Mouse (Mus musculus) left cerebral cortex, adult 18-20 months (tissue): Measurements from ENCODE around the gene Serf2. TPM values are rescaled to one million over a fixed set of nuclear protein-coding genes. Genes with fewer than 3 reads are reported as not detected.
"Not testable (repeated sequence)": the region's sequence is repeated elsewhere in the genome, so short reads cannot be mapped to it uniquely, and the experiment has no call there.

ENCODE experiments used
- DNase-seq, 2 experiments: peaks; one replicate each; pipeline ENCODE4 v3.0.0; 2021 to 2022; ENCODE audit warnings: low spot score in 2 of 2, mixed read lengths in 1 of 2
- total RNA-seq, 2 experiments: library from RNA; stranded (reverse); gene quantifications; 2 replicates each; pipeline ENCODE4 v1.2.3; 2021

The Serf2 gene
- total RNA-seq, 2 experiments from 2014 or later: 150 to 163 TPM

DNA sequence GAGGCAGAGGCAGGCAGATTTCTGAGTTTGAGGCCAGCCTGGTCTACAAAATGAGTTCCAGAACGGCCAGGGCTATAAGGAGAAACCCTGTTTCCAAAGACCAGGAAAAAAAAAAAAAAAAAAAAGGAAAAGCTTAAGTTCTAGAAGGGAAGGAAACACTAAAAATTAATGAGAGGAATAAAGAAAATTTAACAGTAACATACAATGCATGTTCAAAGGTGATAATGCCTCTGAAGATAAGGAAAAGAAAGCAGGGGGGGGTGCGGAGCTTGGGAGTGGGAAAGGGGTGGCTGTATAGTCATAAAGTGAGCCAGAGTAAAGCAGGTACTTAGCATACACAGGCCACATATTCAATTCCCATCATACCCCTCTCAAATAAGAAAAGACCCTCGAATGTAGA, 3.9 kb upstream of the Serf2 start:
- no peak for DNase-seq

- no peak for DNase-seq
Measured at GRCm38 (mm10) chr2:121446506-121446905, 2.5 kb upstream of the Serf2 start.

DNA sequence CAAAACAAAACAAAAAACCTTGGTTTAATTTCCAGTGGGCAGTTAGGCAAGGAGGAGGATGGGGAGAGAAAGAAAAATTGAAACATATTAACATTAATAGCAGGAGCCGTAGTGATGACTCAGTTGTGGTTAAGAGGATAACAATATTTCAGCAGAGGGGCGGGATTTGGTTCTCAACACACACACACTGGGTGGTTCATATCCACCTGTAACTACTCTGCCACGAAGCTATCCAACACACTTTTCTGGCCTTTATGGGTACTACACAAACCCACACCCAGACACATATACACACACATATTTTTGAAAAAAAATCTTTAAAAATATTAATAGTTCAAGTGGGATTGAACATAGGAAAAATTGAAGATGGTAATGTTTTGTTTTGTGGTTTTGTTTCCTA, 2.0 kb upstream of the Serf2 start:
- DNase-seq: no peak

DNA sequence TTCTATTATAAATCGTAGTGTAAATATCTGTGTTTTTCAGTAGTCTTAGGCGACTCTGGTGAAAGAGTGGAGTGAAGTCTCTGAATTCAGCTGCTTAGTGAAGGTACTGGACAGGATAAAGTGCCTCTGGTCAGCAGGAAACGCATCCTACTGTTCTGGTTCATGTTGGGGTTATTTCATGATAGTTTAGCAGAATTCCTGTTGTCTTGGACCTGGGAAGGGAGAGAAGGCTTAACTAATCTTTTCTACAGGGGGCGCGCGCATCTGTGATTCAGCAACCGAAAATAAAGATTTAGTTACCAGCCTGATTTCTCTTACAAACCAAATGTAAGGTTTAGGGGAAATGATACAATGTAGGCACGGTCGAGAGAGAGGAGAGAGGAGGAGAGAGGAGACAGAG, 859 bp upstream of the Serf2 start:
- DNase-seq: peak; percentile 29 to 36

- peak; percentile 25 to 53 for DNase-seq
Measured at GRCm38 (mm10) chr2:121449545-121450011, 583 bp downstream of the Serf2 start.

- DNase-seq: no peak
Measured at GRCm38 (mm10) chr2:121450093-121450492, 1.1 kb downstream of the Serf2 start.

DNA sequence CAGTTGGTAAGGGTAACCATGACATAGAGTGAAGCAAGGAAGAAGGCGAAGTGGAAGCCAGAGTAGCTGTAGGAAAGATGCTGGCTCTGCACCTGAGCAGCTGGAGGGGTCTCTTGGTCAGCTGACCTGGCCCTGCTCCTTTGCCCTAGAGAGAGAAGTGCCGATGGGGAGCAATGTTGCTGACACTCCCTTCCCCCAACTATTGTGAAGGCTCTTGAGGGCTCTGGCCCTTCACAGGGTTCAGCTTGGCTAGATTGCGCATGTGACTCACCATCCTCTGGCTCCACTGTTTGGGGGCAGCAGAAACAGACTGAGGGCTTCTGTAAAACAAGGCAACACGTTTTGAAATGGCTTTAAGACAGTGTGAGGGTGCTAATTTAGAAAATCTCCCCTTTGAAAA, 3.4 kb downstream of the Serf2 start:
- no peak for DNase-seq

DNA sequence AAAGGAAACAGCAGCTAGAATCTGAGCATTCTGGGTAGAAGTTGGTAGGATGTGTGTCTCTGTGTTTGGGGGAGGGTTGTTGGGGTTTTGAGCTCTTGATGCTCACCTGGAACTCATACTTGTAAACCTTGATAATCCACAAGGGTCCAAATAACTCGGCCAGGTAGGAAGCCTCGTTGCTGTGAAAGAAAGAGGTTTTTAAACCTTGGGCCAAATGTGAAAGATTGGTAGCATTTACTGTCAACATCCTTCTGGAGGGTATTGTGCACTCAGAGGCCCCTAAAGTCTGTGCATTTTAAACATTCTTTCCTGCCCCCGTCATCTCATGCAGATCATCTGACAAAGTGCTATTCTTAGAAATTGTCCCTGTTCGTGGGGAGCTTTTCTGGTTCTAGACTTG, 4.0 kb downstream of the Serf2 start, which contains the start of gene Hypk:
Gene Hypk (plus strand): TSS at position 301 of the 400 bp plus-strand sequence.
- DNase-seq: no peak

GRCm38 (mm10) chr2:121453917-121454316, 4.9 kb downstream of the Serf2 start:
- DNase-seq: no peak

- DNase-seq: no peak
Measured at GRCm38 (mm10) chr2:121455534-121455933, 6.5 kb downstream of the Serf2 start.

- DNase-seq: peak; percentile 80 to 87
Measured at GRCm38 (mm10) chr2:121456692-121457642, 8.0 kb downstream of the Serf2 start, which contains the start of gene Serinc4. TSS of gene Serinc4 (minus strand) at chr2:121456781.

DNA sequence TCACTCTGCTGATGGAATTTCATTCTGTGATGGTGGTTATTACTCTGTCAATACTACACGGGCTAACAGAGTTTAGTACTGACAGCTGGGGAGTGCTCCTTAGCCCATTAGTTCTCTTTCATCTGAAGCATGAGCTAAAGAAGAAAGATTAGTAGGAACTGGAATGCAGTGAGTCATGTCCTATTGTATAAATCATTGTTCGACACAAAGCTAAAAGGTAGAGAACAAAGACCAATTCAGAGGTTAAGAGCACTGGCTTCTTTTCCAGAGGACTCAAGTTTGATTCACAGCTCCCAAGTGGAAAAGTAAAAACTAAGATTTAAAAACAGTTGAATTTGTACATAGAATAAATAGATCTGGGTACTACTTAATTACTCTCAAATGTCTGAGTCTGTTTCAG, 11.1 kb downstream of the Serf2 start:
- no peak for DNase-seq

GRCm38 (mm10) chr2:121468982-121469381, 20.0 kb downstream of the Serf2 start:
- not testable (repeated sequence) for DNase-seq

DNA sequence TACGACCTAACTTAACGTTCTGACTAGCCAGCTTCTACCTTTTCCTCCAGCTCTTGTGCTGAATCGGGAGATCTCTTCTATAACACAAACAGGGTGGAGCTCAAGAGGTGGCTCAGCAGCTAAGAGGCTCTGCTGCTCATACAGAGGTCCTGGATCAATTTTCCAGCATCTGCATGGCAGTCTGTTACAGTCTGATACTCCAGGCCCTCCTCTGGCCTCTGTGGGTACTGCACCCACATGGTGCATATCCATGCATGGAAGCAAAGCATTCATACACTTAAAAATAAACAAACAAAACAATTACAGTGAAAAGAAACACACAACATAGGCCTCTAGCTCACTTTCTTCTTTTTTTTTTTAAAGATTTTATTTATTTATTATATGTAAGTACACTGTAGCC, 23.8 kb downstream of the Serf2 start:
- DNase-seq: not testable (repeated sequence)

DNA sequence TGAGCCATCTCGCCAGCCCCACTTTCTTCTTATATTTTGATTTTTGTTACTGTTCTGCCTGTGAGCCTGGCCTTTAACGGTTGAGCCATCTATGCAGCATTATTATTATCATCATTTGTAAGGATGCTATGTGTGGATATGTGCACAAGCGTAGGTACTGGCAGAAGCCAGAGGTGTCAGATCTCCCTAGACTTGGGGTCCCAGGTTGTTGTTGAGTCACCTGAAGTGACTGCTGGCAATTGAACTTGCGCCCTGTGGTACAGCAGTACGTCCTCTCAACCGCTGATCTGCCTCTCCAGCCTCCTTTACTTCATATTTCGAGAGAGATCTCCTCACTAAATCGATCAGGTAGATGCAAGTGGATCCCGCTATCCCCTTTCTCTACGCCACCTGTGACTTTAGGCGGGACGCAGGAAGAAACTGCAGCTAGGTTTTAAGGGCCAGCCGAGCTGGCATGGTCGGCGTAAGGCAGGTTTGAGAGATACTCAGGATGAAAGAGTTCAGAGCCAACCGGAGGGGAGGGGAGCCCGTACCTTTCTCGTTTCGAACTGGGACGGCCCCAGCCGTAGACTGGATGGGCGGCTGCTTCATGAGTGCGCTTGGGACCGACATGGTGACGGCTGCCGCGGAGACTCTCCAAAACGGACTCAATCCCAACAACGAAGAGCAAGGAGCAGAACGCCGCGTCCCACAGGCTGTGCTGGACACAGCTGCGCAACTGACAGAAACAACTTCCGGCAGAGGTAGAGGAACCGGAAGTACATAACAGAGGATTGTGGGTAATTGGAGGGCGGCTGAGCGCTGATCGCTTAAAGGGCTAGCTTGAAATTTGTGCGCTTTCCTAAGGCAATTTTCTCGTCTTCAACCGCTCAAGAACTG, 24.5 kb downstream of the Serf2 start, which contains the start of gene Mfap1b:
Gene Mfap1b (minus strand): TSS at position 767 of the 879 bp plus-strand sequence.
- peak; percentile 75 to 86 for DNase-seq

- DNase-seq: no peak
Measured at GRCm38 (mm10) chr2:121474180-121474535, 25.2 kb downstream of the Serf2 start.

DNA sequence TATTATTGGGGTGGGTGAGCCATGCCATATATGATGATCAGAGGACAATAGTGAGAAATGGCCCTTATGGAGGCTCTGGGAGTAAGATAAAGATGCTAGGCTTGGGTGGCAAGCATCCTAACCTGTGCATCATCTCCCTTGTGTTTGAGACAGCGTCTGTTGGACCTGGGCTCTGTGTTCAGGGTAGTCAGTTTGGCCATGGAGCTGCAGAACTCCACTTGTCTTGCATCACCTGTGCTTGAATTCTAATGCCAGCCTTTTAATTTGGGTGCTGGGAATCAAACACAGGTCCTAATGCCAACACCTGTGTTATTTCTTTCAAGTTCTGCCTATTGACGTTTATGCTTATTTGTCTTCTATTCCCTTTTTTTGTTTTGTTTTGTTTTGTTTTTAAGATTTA, 26.3 kb downstream of the Serf2 start:
- DNase-seq: not testable (repeated sequence)

DNA sequence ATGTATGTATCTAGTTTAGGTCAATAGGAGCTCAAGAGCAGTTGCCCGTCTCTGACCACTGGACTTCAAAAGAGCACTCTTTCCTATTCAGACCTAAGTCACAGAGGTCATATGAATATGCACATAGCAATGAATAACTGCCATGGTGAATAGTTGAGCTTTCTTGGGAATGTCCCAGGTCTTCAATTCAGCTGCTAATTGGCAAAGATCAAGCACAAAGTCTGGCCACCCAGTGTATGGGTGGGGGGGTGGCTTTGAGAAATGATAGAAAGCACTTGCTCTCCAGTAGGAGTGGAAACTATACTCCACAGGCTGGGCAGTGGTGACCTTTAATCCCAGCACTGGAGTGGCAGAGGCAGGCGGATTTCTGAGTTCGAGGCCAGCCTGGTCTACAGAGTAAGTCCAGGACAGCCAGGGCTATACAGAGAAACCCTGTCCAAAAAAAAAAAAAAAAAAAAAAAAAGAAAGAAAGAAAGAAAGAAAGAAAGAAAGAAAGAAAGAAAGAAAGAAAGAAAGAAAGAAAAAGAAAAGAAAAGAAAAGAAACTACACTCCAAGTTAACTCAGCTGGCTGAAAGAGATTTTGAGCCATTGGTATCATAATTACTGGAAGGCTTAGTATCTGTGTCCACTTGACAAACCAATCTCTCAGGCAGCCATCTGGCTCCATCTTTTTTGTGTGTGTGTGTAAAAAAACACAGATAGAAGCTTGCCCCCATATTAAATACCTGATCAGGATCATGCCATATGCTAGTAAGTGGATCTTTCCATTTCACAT, 28.7 kb downstream of the Serf2 start:
- DNase-seq: no peak

GRCm38 (mm10) chr2:121480498-121480897, 31.5 kb downstream of the Serf2 start:
- no peak for DNase-seq

GRCm38 (mm10) chr2:121480916-121481315, 31.9 kb downstream of the Serf2 start:
- not testable (repeated sequence) for DNase-seq

GRCm38 (mm10) chr2:121483576-121483975, 34.6 kb downstream of the Serf2 start:
- no peak for DNase-seq
